Mouse (Mus musculus) forebrain, embryonic 14.5 days (tissue): ENCODE data around the gene Slc25a42. TPM values are rescaled to one million over a fixed set of nuclear protein-coding genes. Genes with fewer than 3 reads are reported as not detected.

ENCODE experiments used
- ATAC-seq: fragments of 200-750 bp; cut with Nextera tagmentation; 2 replicates; pipeline ENCODE4 v1.8.0; 2017; ENCODE audit warnings: mild to moderate bottlenecking, moderate library complexity
- DNase-seq: peaks from one replicate; pipeline ENCODE4 v3.0.0-alpha.2; 2015; ENCODE audit warnings: low spot score
- H3K27ac ChIP-seq: fragments of 300-500 bp; sonication (generic); 2 replicates; pipeline ENCODE4 v1.5.1; 2014; ENCODE audit warnings: low read depth, mild to moderate bottlenecking, control low read depth, low read length, moderate library complexity
- H3K27me3 ChIP-seq: fragments of 300-500 bp; sonication (generic); replicated peaks from 2 replicates; pipeline ENCODE4 v1.6.1; 2014; ENCODE audit warnings: low read length, control low read depth, mixed read lengths; ENCODE audit not compliant: control insufficient read depth, insufficient read depth
- H3K36me3 ChIP-seq: fragments of 300-500 bp; sonication (generic); 2 replicates; pipeline ENCODE4 v1.6.1; 2014; ENCODE audit warnings: low read length, control low read depth; ENCODE audit not compliant: control insufficient read depth, insufficient read depth
- H3K4me1 ChIP-seq: fragments of 300-500 bp; sonication (generic); 2 replicates; pipeline ENCODE4 v1.6.1; 2014; ENCODE audit warnings: antibody characterized with exemption, low read length, control low read depth; ENCODE audit not compliant: control insufficient read depth, insufficient read depth
- H3K4me2 ChIP-seq: fragments of 300-500 bp; sonication (generic); 2 replicates; pipeline ENCODE4 v1.6.1; 2014; ENCODE audit warnings: mild to moderate bottlenecking, control low read depth, low read length
- H3K4me3 ChIP-seq: fragments of 300-500 bp; sonication (generic); 2 replicates; pipeline ENCODE4 v1.5.1; 2014; ENCODE audit warnings: low read depth, low read length, control low read depth
- H3K9ac ChIP-seq: fragments of 300-500 bp; sonication (generic); 2 replicates; pipeline ENCODE4 v1.6.1; 2014; ENCODE audit warnings: mild to moderate bottlenecking, low read length, control low read depth, moderate library complexity
- H3K9me3 ChIP-seq: fragments of 300-500 bp; sonication (generic); replicated peaks from 2 replicates; pipeline ENCODE4 v1.6.1; 2016; ENCODE audit warnings: low read length, control low read depth, mixed read lengths; ENCODE audit not compliant: control insufficient read depth
- WGBS: fragments of 180-500 bp; shearing (Covaris S2); extraction: QIAGEN DNeasy Blood & Tissue Kit; methylation state at CpG from one replicate; pipeline ENCODE4 v1.1.7; 2014; 5-methylcytosine and 5-hydroxymethylcytosine counted together
- polyA plus RNA-seq: library from polyadenylated mRNA; unstranded; fragments of >200 nt; fragmentation: Nextera tagmentation; extraction: Ambion mirVana; gene quantifications from 2 replicates; pipeline ENCODE4 v1.2.1, GENCODE M21; 2014

The Slc25a42 gene
- polyA plus RNA-seq, 1 experiment from 2014 or later = 2.3 TPM

- ATAC-seq = no peak
- WGBS = 68% methylated on average over 7 of the region's 7 CpGs
- H3K9ac ChIP-seq = no peak overlapping the region
- H3K9me3 ChIP-seq = no peaks in the 10 kb centered on the region
- DNase-seq = no peak
- H3K27me3 ChIP-seq = no peaks in the 10 kb centered on the region
- no peak overlapping the region for H3K4me3 ChIP-seq
- H3K27ac ChIP-seq = no peak overlapping the region
- no peak overlapping the region for H3K4me2 ChIP-seq
- no peaks in the 10 kb centered on the region for H3K36me3 ChIP-seq
- no peaks in the 10 kb centered on the region for H3K4me1 ChIP-seq
These were observed 23.4 kb downstream of the Slc25a42 start for GRCm38 (mm10) chr8:70188707-70189106.

- peaks cover 27% of the 10 kb centered on the region for H3K36me3 ChIP-seq
- no peak overlapping the region for H3K27ac ChIP-seq
- ATAC-seq = no peak
- 91% methylated on average over 4 of the region's 4 CpGs for WGBS
- H3K9me3 ChIP-seq = no peaks in the 10 kb centered on the region
- no peaks in the 10 kb centered on the region for H3K27me3 ChIP-seq
- H3K4me2 ChIP-seq = no peak overlapping the region
- no peak overlapping the region for H3K4me3 ChIP-seq
- H3K9ac ChIP-seq = no peak overlapping the region
- no peak for DNase-seq
- no peaks in the 10 kb centered on the region for H3K4me1 ChIP-seq
These were observed 28.9 kb downstream of the Slc25a42 start for GRCm38 (mm10) chr8:70183194-70183593.

- Histone ChIP-seq H3K4me3 (no peak overlapping the region), H3K9me3 (no peaks in the 10 kb centered on the region), H3K27me3 (no peaks in the 10 kb centered on the region), H3K4me2 (no peak overlapping the region), H3K9ac (no peak overlapping the region), H3K36me3 (peaks cover 38% of the 10 kb centered on the region), H3K27ac (no peak overlapping the region), H3K4me1 (no peaks in the 10 kb centered on the region)
- no peak for ATAC-seq
- 85% methylated on average over 2 of the region's 2 CpGs for WGBS
- DNase-seq = no peak
These were observed 30.2 kb downstream of the Slc25a42 start for GRCm38 (mm10) chr8:70181903-70182252.

DNA sequence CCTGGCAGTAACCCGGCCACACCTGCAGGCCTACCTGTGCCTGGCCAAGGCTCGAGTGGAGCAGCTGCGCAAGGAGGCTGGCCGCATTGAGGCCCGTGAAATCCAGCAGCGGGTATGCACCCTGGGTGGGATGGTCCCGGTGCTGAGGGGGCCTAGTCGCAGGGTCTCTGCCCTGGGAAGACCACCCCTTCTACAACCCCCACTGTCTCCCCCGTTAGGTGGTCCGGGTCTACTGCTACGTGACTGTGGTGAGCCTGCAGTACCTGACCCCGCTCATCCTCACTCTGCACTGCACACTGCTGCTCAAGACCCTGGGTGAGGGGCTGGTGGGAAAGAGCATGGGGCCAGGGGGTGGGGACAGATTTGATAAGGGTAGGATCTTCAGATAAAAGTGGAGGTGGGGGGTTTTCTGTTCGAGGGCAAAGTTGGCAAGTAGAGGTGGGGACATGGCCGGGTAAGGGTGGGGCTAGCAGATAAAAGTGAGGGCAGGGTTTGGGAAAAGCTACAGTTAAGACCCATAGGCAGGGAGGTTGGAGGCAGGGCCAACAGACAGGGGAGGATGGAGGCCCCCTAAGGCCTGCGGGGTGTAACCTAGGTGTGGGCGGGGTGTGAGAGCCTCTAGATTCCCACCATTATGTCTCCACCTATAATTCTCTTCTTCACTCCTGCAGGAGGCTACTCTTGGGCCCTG lies 30.7 kb downstream of the Slc25a42 start:
- Histone ChIP-seq H3K4me2 (no peak overlapping the region), H3K9me3 (no peaks in the 10 kb centered on the region), H3K4me3 (no peak overlapping the region), H3K27me3 (no peaks in the 10 kb centered on the region), H3K27ac (no peak overlapping the region), H3K9ac (no peak overlapping the region; the same call in 1 of the 2 replicates), H3K4me1 (no peaks in the 10 kb centered on the region), H3K36me3 (peaks cover 40% of the 10 kb centered on the region)
- no peak for DNase-seq
- no peak for ATAC-seq
- 91% methylated on average over 16 of the region's 16 CpGs for WGBS

DNA sequence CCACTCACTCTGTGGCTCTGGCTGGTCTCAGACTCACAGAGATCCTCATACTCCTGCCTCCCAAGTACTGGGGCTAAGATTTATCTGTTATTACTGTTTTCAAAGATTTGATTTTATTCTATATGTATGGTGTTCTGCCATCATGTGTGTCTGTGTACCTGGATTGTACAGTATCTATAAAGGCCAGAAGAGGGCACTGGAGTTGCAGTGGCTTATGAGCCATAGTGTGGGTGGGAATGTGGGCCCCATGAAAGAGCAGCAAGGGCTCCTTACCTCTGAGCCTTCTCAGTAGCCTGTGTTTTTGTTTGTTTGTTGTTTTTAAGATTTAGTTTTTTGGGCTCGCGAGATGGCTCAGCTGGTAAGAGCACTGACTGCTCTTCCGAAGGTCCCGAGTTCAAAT lies 33.0 kb downstream of the Slc25a42 start:
- DNase-seq (no peak), ATAC-seq (no peak)
- Histone ChIP-seq H3K9me3 (no peaks in the 10 kb centered on the region), H3K4me1 (no peaks in the 10 kb centered on the region), H3K27me3 (no peaks in the 10 kb centered on the region), H3K27ac (no peak overlapping the region), H3K36me3 (peaks cover 40% of the 10 kb centered on the region), H3K4me3 (no peak overlapping the region), H3K4me2 (no peak overlapping the region), H3K9ac (no peak overlapping the region)
- WGBS = 100% methylated on average over 4 of the region's 4 CpGs

GRCm38 (mm10) chr8:70178231-70178630 lies 33.9 kb downstream of the Slc25a42 start:
- WGBS = 90% methylated on average over 2 of the region's 2 CpGs
- no peak overlapping the region for H3K9ac ChIP-seq
- H3K4me3 ChIP-seq = no peak overlapping the region
- H3K4me2 ChIP-seq = no peak overlapping the region
- peaks cover 40% of the 10 kb centered on the region for H3K36me3 ChIP-seq
- no peak for ATAC-seq
- H3K4me1 ChIP-seq = no peaks in the 10 kb centered on the region
- H3K9me3 ChIP-seq = no peaks in the 10 kb centered on the region
- no peaks in the 10 kb centered on the region for H3K27me3 ChIP-seq
- H3K27ac ChIP-seq = no peak overlapping the region
- no peak for DNase-seq

GRCm38 (mm10) chr8:70174079-70174478 lies 38.0 kb downstream of the Slc25a42 start:
- Histone ChIP-seq H3K36me3 (peaks cover 15% of the 10 kb centered on the region), H3K9me3 (no peaks in the 10 kb centered on the region), H3K9ac (peak overlapping the region; percentile 21; the same call in 1 of the 2 replicates), H3K27me3 (no peaks in the 10 kb centered on the region), H3K27ac (no peak overlapping the region), H3K4me1 (peaks cover 7% of the 10 kb centered on the region; the same call in 1 of the 2 replicates), H3K4me3 (no peak overlapping the region), H3K4me2 (no peak overlapping the region)
- DNase-seq (no peak), ATAC-seq (no peak)
- 91% methylated on average over 7 of the region's 7 CpGs for WGBS

DNA sequence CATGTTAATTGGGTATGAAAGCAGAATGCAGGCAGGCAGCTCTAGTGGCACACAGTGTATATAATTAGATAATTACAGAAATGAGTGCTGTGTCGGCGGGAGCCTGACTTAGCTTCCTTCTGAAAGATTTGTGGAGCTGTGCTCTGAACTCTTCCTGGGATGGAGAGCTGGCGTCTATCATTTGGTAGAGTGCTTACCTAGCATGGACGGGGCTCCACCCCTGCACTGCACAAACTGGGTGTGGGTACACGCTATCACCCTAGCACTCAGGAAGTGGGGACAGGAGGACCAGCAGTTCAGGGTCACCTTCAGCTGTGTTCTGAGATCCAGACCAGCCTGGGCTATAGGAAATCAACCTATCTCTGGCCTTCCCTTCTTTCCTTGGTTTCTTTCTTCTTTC lies 38.8 kb downstream of the Slc25a42 start:
- Histone ChIP-seq H3K4me3 (0 out of 2 replicates have a peak overlapping the region, but pooled peaks have one; percentile 54), H3K27me3 (no peaks in the 10 kb centered on the region), H3K27ac (no peak overlapping the region), H3K9ac (no peak overlapping the region; the same call in 1 of the 2 replicates), H3K9me3 (no peaks in the 10 kb centered on the region), H3K4me1 (peaks cover 7% of the 10 kb centered on the region; the same call in 1 of the 2 replicates), H3K4me2 (peak overlapping the region; percentile 62), H3K36me3 (peaks cover 15% of the 10 kb centered on the region)
- WGBS = 88% methylated on average over 5 of the region's 5 CpGs
- DNase-seq (no peak), ATAC-seq (no peak)

GRCm38 (mm10) chr8:70172043-70172681 lies 39.9 kb downstream of the Slc25a42 start, which contains the start of gene Tmem161a:
TSS of gene Tmem161a (plus strand) at chr8:70172356.
- Histone ChIP-seq H3K4me3 (peak within 1 kb of the TSS; percentile 54), H3K4me1 (peaks cover 7% of the 10 kb centered on the region; the same call in 1 of the 2 replicates), H3K27me3 (no peaks in the 10 kb centered on the region), H3K9ac (peak within 1 kb of the TSS; percentile 69), H3K27ac (no peak within 1 kb of the TSS), H3K9me3 (no peaks in the 10 kb centered on the region), H3K36me3 (peaks cover 5% of the 10 kb centered on the region), H3K4me2 (peak within 1 kb of the TSS; percentile 62)
- peak; percentile 98 for DNase-seq
- WGBS = 3% methylated on average over 27 of the region's 27 CpGs
- peak; percentile 99 for ATAC-seq
